ENCODE assay signal across 10 mouse cellular contexts in the genomic region with DNA sequence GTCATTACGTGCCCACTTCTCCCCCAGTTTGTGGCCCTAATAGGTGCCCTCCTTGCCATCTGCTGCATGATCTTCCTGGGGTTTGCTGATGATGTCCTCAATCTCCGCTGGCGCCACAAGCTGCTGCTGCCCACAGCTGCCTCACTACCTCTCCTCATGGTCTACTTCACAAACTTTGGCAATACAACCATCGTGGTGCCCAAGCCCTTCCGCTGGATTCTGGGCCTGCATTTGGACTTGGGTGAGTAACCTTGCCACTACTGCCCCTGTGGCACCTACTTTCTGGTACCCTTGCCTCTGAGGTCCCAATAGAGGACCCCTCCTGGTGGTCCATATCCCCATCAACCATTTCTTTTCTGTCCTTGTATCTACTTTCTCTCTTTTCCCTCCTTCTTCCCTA. TPM values are rescaled to one million over a fixed set of nuclear protein-coding genes. Genes with fewer than 3 reads are reported as not detected.
DNase-seq lines count a peak whose midpoint lies in the region; ATAC-seq and TF ChIP-seq lines count a peak whose summit lies in the region.
"Had no signal": no experiment of that assay in that cellular context is flagged by ENCODE, and none has a peak within 500 bp of the region (broad histone marks: within the 10 kb centered on the region; RNA-seq: fewer than 3 reads in every experiment).

No protein-coding gene starts in this region.

- peak overlapping the region; percentile 76 for H3K4me2 ChIP-seq in lung, embryonic 15.5 days
- H3K4me2 ChIP-seq in forebrain, embryonic 11.5 days (ENCODE audit: low read depth, low read length, severe bottlenecking): peak overlapping the region; percentile 75
- H3K4me2 ChIP-seq in limb, embryonic 13.5 days (replicated peaks): peak overlapping the region; percentile 89

- TF ChIP-seq CTCF in small intestine, adult 2 months (IDR thresholded peaks at IDR 0.05; ENCODE audit: extremely low read depth, insufficient read length, insufficient replicate concordance, low read depth, low read length): no peak

- peak overlapping the region; percentile 66 for H3K4me3 ChIP-seq in lung, embryonic 15.5 days
- peak overlapping the region; percentile 78 for H3K4me3 ChIP-seq in forebrain, embryonic 11.5 days (ENCODE audit: low read depth, low read length)
- H3K4me3 ChIP-seq in limb, embryonic 13.5 days: peak overlapping the region; percentile 79
- H3K4me3 ChIP-seq in small intestine, adult 2 months (ENCODE audit: low read depth, low read length): peak overlapping the region; percentile 95

- H3K27ac ChIP-seq in lung, embryonic 15.5 days: peak overlapping the region; percentile 94; the same call in 1 of the 2 replicates
- no peak overlapping the region for H3K27ac ChIP-seq in forebrain, embryonic 11.5 days (ENCODE audit: low read depth, low read length)
- no peak overlapping the region for H3K27ac ChIP-seq in limb, embryonic 13.5 days
- H3K27ac ChIP-seq in small intestine, adult 2 months (ENCODE audit: insufficient read depth, low read depth, low read length): no peak overlapping the region

- no peaks in the 10 kb centered on the region for H3K27me3 ChIP-seq in lung, embryonic 15.5 days
- H3K27me3 ChIP-seq in forebrain, embryonic 11.5 days (ENCODE audit: control insufficient read depth, insufficient read depth, low read length): no peaks in the 10 kb centered on the region
- no peaks in the 10 kb centered on the region for H3K27me3 ChIP-seq in limb, embryonic 13.5 days
- no peaks in the 10 kb centered on the region for H3K27me3 ChIP-seq in small intestine, adult 2 months (ENCODE audit: control insufficient read depth, insufficient read depth, low read length)

- peaks cover 37% of the 10 kb centered on the region for H3K36me3 ChIP-seq in lung, embryonic 15.5 days
- peaks cover 6% of the 10 kb centered on the region for H3K36me3 ChIP-seq in forebrain, embryonic 11.5 days (ENCODE audit: control insufficient read depth, insufficient read depth, low read length)
- H3K36me3 ChIP-seq in limb, embryonic 13.5 days: peaks cover 46% of the 10 kb centered on the region
- peaks cover 17% of the 10 kb centered on the region for H3K36me3 ChIP-seq in small intestine, adult 2 months (ENCODE audit: control insufficient read depth, insufficient read depth, low read length)

- H3K4me1 ChIP-seq in lung, embryonic 15.5 days: peaks cover 5% of the 10 kb centered on the region
- H3K4me1 ChIP-seq in forebrain, embryonic 11.5 days (replicated peaks; ENCODE audit: control insufficient read depth, insufficient read depth, low read length): peaks cover 4% of the 10 kb centered on the region; the same call in 1 of the 2 replicates
- peaks cover 13% of the 10 kb centered on the region for H3K4me1 ChIP-seq in limb, embryonic 13.5 days
- peaks cover 5% of the 10 kb centered on the region; the same call in 1 of the 2 replicates for H3K4me1 ChIP-seq in small intestine, adult 2 months (ENCODE audit: control insufficient read depth, insufficient read depth, insufficient read length, low read length)

- no peak for TF ChIP-seq POLR2A in small intestine, adult 2 months (IDR thresholded peaks at IDR 0.05; ENCODE audit: low read depth, low read length)

- ATAC-seq in lung, embryonic 15.5 days (ENCODE audit: borderline replicate concordance, extremely low read depth, low FRiP score, low TSS enrichment): no peak
- no peak for ATAC-seq in forebrain, embryonic 11.5 days (replicated peaks; ENCODE audit: low FRiP score)
- no peak for ATAC-seq in limb, embryonic 13.5 days (ENCODE audit: low FRiP score, low read depth)
- ATAC-seq: activated CD4-positive, CD25-positive, alpha-beta regulatory T cell, adult 4 months had no signal

- DNase-seq in lung, postnatal 10 days: no peak
- no peak for DNase-seq in forebrain, embryonic 11.5 days (ENCODE audit: low spot score)
- DNase-seq in cerebellum, adult 11 months: no peak
- no peak for DNase-seq in right cerebral cortex, postnatal 4 days
- no peak for DNase-seq in spleen, adult 18-20 months
- DNase-seq: thymus, postnatal 4 days had no signal

- WGBS in lung, embryonic 15.5 days: 79% methylated on average over 5 of the region's 5 CpGs
- 94% methylated on average over 5 of the region's 5 CpGs for WGBS in forebrain, embryonic 11.5 days
- 89% methylated on average over 5 of the region's 5 CpGs for WGBS in limb, embryonic 13.5 days
- 85% methylated on average over 5 of the region's 5 CpGs for WGBS in small intestine, adult 2 months

- H3K9me3 ChIP-seq in lung, embryonic 15.5 days: no peaks in the 10 kb centered on the region
- H3K9me3 ChIP-seq in forebrain, embryonic 11.5 days (ENCODE audit: control insufficient read depth, low read length): no peaks in the 10 kb centered on the region
- H3K9me3 ChIP-seq in limb, embryonic 13.5 days: no peaks in the 10 kb centered on the region

- peak overlapping the region; percentile 79 for H3K9ac ChIP-seq in lung, embryonic 15.5 days
- H3K9ac ChIP-seq in forebrain, embryonic 11.5 days (ENCODE audit: low read length): peak overlapping the region; percentile 93
- H3K9ac ChIP-seq in limb, embryonic 13.5 days: peak overlapping the region; percentile 90

RNA-seq across cellular contexts. Expression of a gene that starts 2.1 kb away (rescaled TPM):
- 33.5 and 36.5 TPM in 2 replicates for polyA plus RNA-seq in lung, embryonic 15.5 days (2015; fragmentation: Nextera tagmentation; extraction: Ambion mirVana)
- 47.7 and 49.1 TPM in 2 replicates for polyA plus RNA-seq in forebrain, embryonic 11.5 days (2014; fragmentation: Nextera tagmentation; extraction: Ambion mirVana)
- polyA plus RNA-seq in limb, embryonic 13.5 days (2015; fragmentation: Nextera tagmentation; extraction: Ambion mirVana): 40.2 and 40.5 TPM in 2 replicates
- 27.7 and 47.4 TPM in 2 replicates for polyA plus RNA-seq in small intestine, adult 2 months (2012; rRNA removed)

RNA-seq across cellular contexts. Expression of a gene that starts 6.6 kb away (rescaled TPM):
- polyA plus RNA-seq in lung, embryonic 15.5 days (2015; fragmentation: Nextera tagmentation; extraction: Ambion mirVana): 357 and 365 TPM in 2 replicates
- polyA plus RNA-seq in forebrain, embryonic 11.5 days (2014; fragmentation: Nextera tagmentation; extraction: Ambion mirVana): 463 and 498 TPM in 2 replicates
- polyA plus RNA-seq in limb, embryonic 13.5 days (2015; fragmentation: Nextera tagmentation; extraction: Ambion mirVana): 382 and 390 TPM in 2 replicates
- polyA plus RNA-seq in small intestine, adult 2 months (2012; rRNA removed): 180 and 255 TPM in 2 replicates

RNA-seq across cellular contexts. Expression of a gene that starts 7.8 kb away (rescaled TPM):
- polyA plus RNA-seq in lung, embryonic 15.5 days (2015; fragmentation: Nextera tagmentation; extraction: Ambion mirVana): 6.8 and 8.5 TPM in 2 replicates
- polyA plus RNA-seq in forebrain, embryonic 11.5 days (2014; fragmentation: Nextera tagmentation; extraction: Ambion mirVana): 12.2 and 13.7 TPM in 2 replicates
- polyA plus RNA-seq in limb, embryonic 13.5 days (2015; fragmentation: Nextera tagmentation; extraction: Ambion mirVana): 6.8 and 7.8 TPM in 2 replicates
- polyA plus RNA-seq in small intestine, adult 2 months (2012; rRNA removed): 113 and 257 TPM in 2 replicates

RNA-seq across cellular contexts. Expression of a gene that starts 16.1 kb away (rescaled TPM):
- polyA plus RNA-seq in lung, embryonic 15.5 days (2015; fragmentation: Nextera tagmentation; extraction: Ambion mirVana): 123 and 135 TPM in 2 replicates
- polyA plus RNA-seq in forebrain, embryonic 11.5 days (2014; fragmentation: Nextera tagmentation; extraction: Ambion mirVana): 155 and 166 TPM in 2 replicates
- 111 and 116 TPM in 2 replicates for polyA plus RNA-seq in limb, embryonic 13.5 days (2015; fragmentation: Nextera tagmentation; extraction: Ambion mirVana)
- polyA plus RNA-seq in small intestine, adult 2 months (2012; rRNA removed): 37.0 and 44.0 TPM in 2 replicates

RNA-seq across cellular contexts. Expression of a gene that starts 22.5 kb away (rescaled TPM):
- polyA plus RNA-seq in lung, embryonic 15.5 days (2015; fragmentation: Nextera tagmentation; extraction: Ambion mirVana): 21.4 and 21.7 TPM in 2 replicates
- 25.8 and 27.4 TPM in 2 replicates for polyA plus RNA-seq in forebrain, embryonic 11.5 days (2014; fragmentation: Nextera tagmentation; extraction: Ambion mirVana)
- 26.1 and 29.6 TPM in 2 replicates for polyA plus RNA-seq in limb, embryonic 13.5 days (2015; fragmentation: Nextera tagmentation; extraction: Ambion mirVana)
- 20.6 and 20.8 TPM in 2 replicates for polyA plus RNA-seq in small intestine, adult 2 months (2012; rRNA removed)
